Mouse (Mus musculus) kidney, adult 2 months (tissue): Measurements from ENCODE around the gene Tapt1. TPM values are rescaled to one million over a fixed set of nuclear protein-coding genes. Genes with fewer than 3 reads are reported as not detected.

ENCODE experiments used
- DNase-seq: peaks from one replicate; pipeline ENCODE4 v3.0.0; 2021
- H3K27ac ChIP-seq: fragments of 200-500 bp; 2 replicates; pipeline ENCODE4 v1.5.1; 2012; ENCODE audit warnings: low read depth, low read length, control low read depth, inconsistent platforms; ENCODE audit not compliant: insufficient read depth
- H3K27me3 ChIP-seq: fragments of 200-500 bp; replicated peaks from 2 replicates; pipeline ENCODE4 v1.6.1; 2012; ENCODE audit warnings: mild to moderate bottlenecking, moderate library complexity, low read length, inconsistent platforms; ENCODE audit not compliant: control insufficient read depth, insufficient read depth
- H3K36me3 ChIP-seq: fragments of 200-500 bp; 2 replicates; pipeline ENCODE4 v1.6.1; 2012; ENCODE audit warnings: mild to moderate bottlenecking, moderate library complexity, low read length, inconsistent platforms; ENCODE audit not compliant: control insufficient read depth, insufficient read depth
- H3K4me1 ChIP-seq: fragments of 200-500 bp; 2 replicates; pipeline ENCODE4 v1.6.1; 2011; ENCODE audit warnings: low read length; ENCODE audit not compliant: control insufficient read depth, insufficient read depth
- H3K4me3 ChIP-seq: fragments of 200-500 bp; 2 replicates; pipeline ENCODE4 v1.5.1; 2011; ENCODE audit warnings: mild to moderate bottlenecking, low read depth, low read length, control low read depth; ENCODE audit not compliant: insufficient read depth
- CTCF ChIP-seq: fragments of 200-500 bp; conservative IDR thresholded peaks from 2 replicates; pipeline ENCODE4 v1.5.1; 2011; ENCODE audit warnings: low read depth, mild to moderate bottlenecking, control low read depth, low read length, moderate library complexity, mixed read lengths; ENCODE audit not compliant: insufficient read depth, insufficient read length
- POLR2A ChIP-seq: fragments of 200-500 bp; IDR thresholded peaks from one replicate; pipeline ENCODE4 v1.6.1; 2011; ENCODE audit warnings: low read depth, low read length, control low read depth
- WGBS: fragments of 180-500 bp; shearing (Covaris S2); methylation state at CpG from one replicate; pipeline ENCODE4 v1.1.7; 2018; 5-methylcytosine and 5-hydroxymethylcytosine counted together
- polyA plus RNA-seq: library from polyadenylated mRNA; depleted of rRNA; stranded (reverse); fragments of >200 nt; gene quantifications from 2 replicates; pipeline ENCODE4 v1.2.3, GENCODE M21; 2012

The Tapt1 gene
- polyA plus RNA-seq, 1 experiment = 23.6 TPM

DNA sequence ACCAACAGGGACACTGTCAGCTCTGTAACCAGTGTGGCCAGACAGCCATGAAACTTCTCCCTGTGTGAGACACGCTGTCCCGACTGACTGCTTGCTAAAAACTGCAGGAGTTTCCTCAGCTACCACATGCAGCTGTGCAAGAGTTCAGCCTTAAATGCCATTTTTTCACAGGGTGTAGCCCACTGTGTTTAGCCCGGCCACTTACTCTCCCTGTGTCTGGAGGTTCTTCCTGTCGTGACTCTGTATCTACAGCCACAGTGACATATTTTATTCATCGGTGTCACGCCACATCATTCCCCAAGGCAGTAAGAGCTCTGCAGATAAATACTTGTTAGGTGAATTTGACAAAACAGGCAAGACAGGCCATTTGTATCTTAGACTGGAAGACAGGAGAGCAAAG lies 59.6 kb downstream of the Tapt1 start:
- Histone ChIP-seq H3K27me3 (no peaks in the 10 kb centered on the region), H3K4me3 (no peak overlapping the region), H3K27ac (no peak overlapping the region), H3K4me1 (no peaks in the 10 kb centered on the region), H3K36me3 (no peaks in the 10 kb centered on the region)
- no peak for TF ChIP-seq POLR2A
- TF ChIP-seq CTCF = no peak
- DNase-seq = no peak
- 84% methylated on average over 6 of the region's 6 CpGs for WGBS

DNA sequence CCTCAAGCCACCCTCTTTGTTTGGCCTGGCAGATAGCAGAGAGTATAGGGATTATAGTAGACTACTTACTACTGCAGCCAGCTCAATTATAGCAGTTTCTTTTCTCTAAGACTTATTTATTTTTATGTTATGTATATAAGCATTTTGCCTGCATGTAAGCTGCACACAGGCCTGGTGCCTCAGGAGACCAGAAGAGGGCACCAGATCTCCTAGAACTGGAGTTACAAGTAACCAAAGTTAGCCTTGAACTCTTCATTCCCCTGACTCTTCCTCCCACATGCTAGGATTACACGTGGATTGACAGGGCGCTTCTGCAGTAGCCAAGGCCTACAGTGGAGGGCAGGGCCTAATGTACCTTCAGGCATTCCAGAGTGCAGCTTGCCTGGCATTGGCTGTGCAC lies 60.6 kb downstream of the Tapt1 start:
- DNase-seq = peak; percentile 21
- WGBS = 42% methylated on average over 2 of the region's 2 CpGs

DNA sequence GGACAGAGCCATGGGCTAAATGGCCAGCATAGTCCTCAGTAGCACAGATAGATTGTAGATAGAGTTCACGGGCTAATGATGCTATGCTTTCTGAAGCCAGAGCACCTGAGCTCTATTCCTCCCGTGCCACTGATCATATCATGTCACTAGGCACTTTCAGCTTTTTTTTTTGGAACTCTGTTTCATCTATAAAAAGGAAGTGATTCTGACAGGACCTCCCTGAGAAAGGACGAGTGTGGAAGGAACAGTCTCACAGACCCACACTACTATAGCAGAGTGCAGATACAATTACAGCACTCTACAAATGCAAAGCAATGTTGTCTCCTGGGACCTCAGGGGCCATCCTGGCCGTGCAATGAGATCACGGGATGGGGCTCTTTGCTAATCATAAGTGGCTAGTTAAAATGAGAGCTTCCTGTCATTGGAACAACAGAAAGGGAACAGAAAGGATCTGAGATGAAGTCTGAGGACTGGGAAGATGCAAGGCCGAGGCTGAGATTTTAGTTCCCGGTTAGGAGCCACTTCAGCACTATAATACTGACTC lies 62.1 kb downstream of the Tapt1 start:
- H3K27me3 ChIP-seq = no peaks in the 10 kb centered on the region
- no peak for TF ChIP-seq POLR2A
- TF ChIP-seq CTCF = no peak
- H3K4me1 ChIP-seq = no peaks in the 10 kb centered on the region
- no peak overlapping the region for H3K4me3 ChIP-seq
- WGBS = 54% methylated on average over 7 of the region's 7 CpGs
- DNase-seq = no peak
- no peaks in the 10 kb centered on the region for H3K36me3 ChIP-seq
- H3K27ac ChIP-seq = no peak overlapping the region

More for the DNA sequence above, 60.6 kb downstream of the Tapt1 start:
- H3K4me3 ChIP-seq = no peak overlapping the region
- no peaks in the 10 kb centered on the region for H3K27me3 ChIP-seq
- no peaks in the 10 kb centered on the region for H3K36me3 ChIP-seq
- no peaks in the 10 kb centered on the region for H3K4me1 ChIP-seq
- TF ChIP-seq POLR2A (no peak), CTCF (peak; percentile 61)
- no peak overlapping the region for H3K27ac ChIP-seq

- DNase-seq = no peak
These were observed 63.1 kb downstream of the Tapt1 start for GRCm38 (mm10) chr5:44163318-44163717.

DNA sequence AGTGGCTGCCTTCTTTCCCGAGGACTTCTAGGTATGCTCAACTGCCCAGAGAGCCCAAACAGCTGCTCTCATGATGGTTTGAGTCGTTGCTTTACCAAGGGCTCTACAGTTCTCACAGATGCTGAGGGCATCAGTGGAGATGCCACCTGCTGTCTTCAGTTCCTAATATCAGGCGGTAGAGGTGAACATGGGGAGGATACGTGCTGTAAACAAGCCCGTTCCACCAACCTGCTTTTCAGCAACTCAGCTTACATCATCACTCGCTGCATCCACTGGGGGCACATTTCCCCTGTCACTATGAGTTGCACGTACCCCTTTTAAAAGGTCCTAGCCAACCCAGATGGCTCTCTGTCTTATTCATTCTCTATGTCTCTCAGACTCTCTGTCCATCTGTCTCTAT lies 63.6 kb downstream of the Tapt1 start:
- TF ChIP-seq CTCF = no peak
- TF ChIP-seq POLR2A = no peak
- 89% methylated on average over 7 of the region's 7 CpGs for WGBS
- H3K4me1 ChIP-seq = no peaks in the 10 kb centered on the region
- no peaks in the 10 kb centered on the region for H3K36me3 ChIP-seq
- H3K27ac ChIP-seq = no peak overlapping the region
- H3K27me3 ChIP-seq = no peaks in the 10 kb centered on the region
- H3K4me3 ChIP-seq = no peak overlapping the region
- no peak for DNase-seq

More at GRCm38 (mm10) chr5:44163318-44163717, 63.1 kb downstream of the Tapt1 start:
- no peaks in the 10 kb centered on the region for H3K4me1 ChIP-seq
- no peak for TF ChIP-seq CTCF
- TF ChIP-seq POLR2A = no peak
- H3K27ac ChIP-seq = no peak overlapping the region
- no peaks in the 10 kb centered on the region for H3K27me3 ChIP-seq
- H3K4me3 ChIP-seq = no peak overlapping the region
- no peaks in the 10 kb centered on the region for H3K36me3 ChIP-seq
- WGBS = 98% methylated on average over 3 of the region's 3 CpGs

GRCm38 (mm10) chr5:44159679-44160438 lies 66.6 kb downstream of the Tapt1 start:
- no peak for TF ChIP-seq POLR2A
- TF ChIP-seq CTCF = no peak
- Histone ChIP-seq H3K27me3 (no peaks in the 10 kb centered on the region), H3K4me3 (no peak overlapping the region), H3K4me1 (no peaks in the 10 kb centered on the region), H3K36me3 (no peaks in the 10 kb centered on the region), H3K27ac (no peak overlapping the region)
- DNase-seq = no peak
- 87% methylated on average over 4 of the region's 4 CpGs for whole genome bisulfite sequencing

DNA sequence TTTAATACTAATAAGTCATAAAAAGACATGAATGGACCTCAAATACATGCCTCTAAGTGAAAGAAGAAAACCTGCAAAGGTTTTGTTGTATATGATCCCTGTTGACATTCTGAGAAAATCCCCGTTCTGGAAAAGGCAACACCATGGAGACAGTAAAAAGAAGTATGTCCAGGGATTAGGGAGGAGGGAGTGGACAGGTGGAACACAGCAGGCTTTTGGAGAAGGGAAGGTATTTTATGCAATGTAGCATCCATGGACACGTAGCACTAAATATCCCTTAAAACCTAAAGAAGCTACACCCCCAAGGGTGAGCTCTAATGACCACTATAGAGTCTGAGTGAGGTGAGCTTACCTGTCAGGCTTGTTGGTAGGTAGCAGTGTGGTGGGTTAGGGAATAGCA lies 67.2 kb downstream of the Tapt1 start:
- Histone ChIP-seq H3K4me3 (no peak overlapping the region), H3K27ac (no peak overlapping the region), H3K36me3 (no peaks in the 10 kb centered on the region), H3K27me3 (no peaks in the 10 kb centered on the region), H3K4me1 (no peaks in the 10 kb centered on the region)
- TF ChIP-seq CTCF (no peak), POLR2A (no peak)
- no peak for DNase-seq
- 93% methylated on average over 2 of the region's 2 CpGs for WGBS
